Mouse (Mus musculus) heart, adult 2 months (tissue): ENCODE data around the gene Grcc10. TPM values are rescaled to one million over a fixed set of nuclear protein-coding genes. Genes with fewer than 3 reads are reported as not detected.

Experiments used
- DNase-seq, 2 experiments: peaks; one replicate each; pipeline ENCODE4 v3.0.0; 2021
- H3K27ac ChIP-seq: fragments of 200-600 bp; 2 replicates; pipeline ENCODE4 v1.8.1; 2022
- H3K27me3 ChIP-seq: fragments of 200-500 bp; 2 replicates; pipeline ENCODE4 v1.6.1; 2012; ENCODE audit warnings: mild to moderate bottlenecking, low read length, inconsistent platforms, mixed read lengths; ENCODE audit not compliant: control insufficient read depth, insufficient read depth
- H3K36me3 ChIP-seq: fragments of 200-500 bp; 2 replicates; pipeline ENCODE4 v1.6.1; 2012; ENCODE audit warnings: low read length, inconsistent platforms; ENCODE audit not compliant: control insufficient read depth, insufficient read depth
- H3K4me1 ChIP-seq: fragments of 200-500 bp; 2 replicates; pipeline ENCODE4 v1.6.1; 2011; ENCODE audit warnings: low read length; ENCODE audit not compliant: control insufficient read depth, insufficient read depth
- H3K4me3 ChIP-seq: fragments of 200-600 bp; 2 replicates; pipeline ENCODE4 v1.8.1; 2022
- H3K79me2 ChIP-seq: fragments of 200-500 bp; replicated peaks from 2 replicates; pipeline ENCODE4 v1.6.1; 2012; ENCODE audit warnings: mild to moderate bottlenecking, inconsistent platforms, low read length, moderate library complexity, mixed read lengths; ENCODE audit not compliant: control insufficient read depth, insufficient read depth
- H3K9ac ChIP-seq: fragments of 200-500 bp; 2 replicates; pipeline ENCODE4 v1.6.1; 2012; ENCODE audit warnings: low read depth, mild to moderate bottlenecking, control low read depth, inconsistent platforms, low read length, mixed read lengths
- CTCF ChIP-seq: fragments of 200-600 bp; IDR thresholded peaks from 2 replicates; pipeline ENCODE4 v1.8.1; 2022; ENCODE audit warnings: antibody characterized with exemption, mild to moderate bottlenecking, moderate library complexity
- EP300 ChIP-seq: fragments of 200-500 bp; IDR thresholded peaks from 2 replicates; pipeline ENCODE4 v1.6.1; 2011; ENCODE audit warnings: low read depth, low read length, control low read depth; ENCODE audit not compliant: insufficient read depth
- POLR2A ChIP-seq: fragments of 200-500 bp; IDR thresholded peaks from 2 replicates; pipeline ENCODE4 v1.6.1; 2011; ENCODE audit warnings: mild to moderate bottlenecking, low read depth, low read length, control low read depth; ENCODE audit not compliant: insufficient read depth
- WGBS: fragments of 180-500 bp; shearing (Covaris S2); methylation state at CpG from one replicate; pipeline ENCODE4 v1.1.7; 2018; 5-methylcytosine and 5-hydroxymethylcytosine counted together
- intact Hi-C: fragments of 180-260 bp; cut with DNase I; formaldehyde crosslinking; loops from one replicate; pipeline ENCODE4 v1.15.1; 2025
- microRNA-seq, 2 experiments: library from miRNA; unstranded; fragments of <30 nt; microRNA quantifications; one replicate each; pipeline ENCODE4 v1.2.0; 2021
- polyA plus RNA-seq: library from polyadenylated mRNA; depleted of rRNA; stranded (reverse); fragments of >200 nt; gene quantifications from 2 replicates; pipeline ENCODE4 v1.2.3, GENCODE M21; 2012; rRNA removed
- total RNA-seq, 2 experiments: library from RNA; stranded (reverse); gene quantifications; 2 replicates each; pipeline ENCODE4 v1.2.3; 2021

The Grcc10 gene
- total and polyA plus RNA-seq, 3 experiments, result 280 to 314 (median 296) TPM

- Histone ChIP-seq H3K4me1 (peaks cover 20% of the 10 kb centered on the region), H3K9ac (no peak overlapping the region), H3K27me3 (no peaks in the 10 kb centered on the region), H3K27ac (peak overlapping the region; percentile 42), H3K79me2 (no peaks in the 10 kb centered on the region), H3K36me3 (peaks cover 2% of the 10 kb centered on the region; the same call in 1 of the 2 replicates), H3K4me3 (no peak overlapping the region)
- WGBS, result 60% methylated on average over 7 of the region's 7 CpGs
- no peak for DNase-seq
- intact Hi-C loops, result no loop called here
- no peak for TF ChIP-seq POLR2A
- no peak for TF ChIP-seq CTCF
- TF ChIP-seq EP300, result no peak
These were observed 44.6 kb downstream of the Grcc10 start for GRCm38 (mm10) chr6:124696441-124697150.

GRCm38 (mm10) chr6:124694166-124694955 is 46.8 kb downstream of the Grcc10 start:
- Histone ChIP-seq H3K4me1 (peaks cover 16% of the 10 kb centered on the region), H3K9ac (no peak overlapping the region), H3K27ac (peak overlapping the region; percentile 86), H3K4me3 (no peak overlapping the region), H3K36me3 (no peaks in the 10 kb centered on the region), H3K79me2 (no peaks in the 10 kb centered on the region), H3K27me3 (no peaks in the 10 kb centered on the region)
- peak; percentile 73 to 85 for DNase-seq
- TF ChIP-seq CTCF (no peak), EP300 (0 out of 2 replicates have a peak, but pooled peaks have one; percentile 66)
- WGBS, result 59% methylated on average over 15 of the region's 15 CpGs
- intact Hi-C loops, result no loop called here

- Histone ChIP-seq H3K27ac (peak overlapping the region; percentile 86), H3K9ac (no peak overlapping the region), H3K4me3 (no peak overlapping the region), H3K4me1 (peaks cover 16% of the 10 kb centered on the region), H3K79me2 (no peaks in the 10 kb centered on the region), H3K36me3 (no peaks in the 10 kb centered on the region), H3K27me3 (no peaks in the 10 kb centered on the region)
- DNase-seq, result no peak
- intact Hi-C loops, result no loop called here
- WGBS, result 66% methylated on average over 15 of the region's 15 CpGs
- no peak for TF ChIP-seq CTCF
- TF ChIP-seq POLR2A, result no peak
These were observed 47.8 kb downstream of the Grcc10 start for GRCm38 (mm10) chr6:124693243-124693981.

GRCm38 (mm10) chr6:124690517-124690916 is 50.7 kb downstream of the Grcc10 start:
- WGBS, result 92% methylated on average over 3 of the region's 3 CpGs
- Histone ChIP-seq H3K4me3 (no peak overlapping the region), H3K79me2 (no peaks in the 10 kb centered on the region; the same call in 1 of the 2 replicates), H3K27me3 (no peaks in the 10 kb centered on the region), H3K4me1 (peaks cover 13% of the 10 kb centered on the region), H3K36me3 (no peaks in the 10 kb centered on the region), H3K27ac (no peak overlapping the region), H3K9ac (no peak overlapping the region)
- TF ChIP-seq CTCF, result no peak
- TF ChIP-seq EP300, result no peak
- TF ChIP-seq POLR2A, result no peak
- DNase-seq, result no peak
- intact Hi-C loops, result no loop called here

Small RNA genes lying within 50 kb of the gene (microRNA-seq; reads per million reads assigned to microRNA genes)
- 16.2 to 16.8 reads per million in 2 experiments for gene Mir141
- gene Mir200c, result 216 to 246 reads per million in 2 experiments

Other genes with a start within 250 kb of the Grcc10 start
- gene C1rl, start 248.3 kb downstream of the Grcc10 start, total RNA-seq, result 1 to 10 TPM; 1.1 to 1.2 TPM
- 1.3 and 1.5 TPM in 2 replicates for gene C1rl, start 248.3 kb downstream of the Grcc10 start, polyA plus RNA-seq
- gene C1ra, start 229.0 kb downstream of the Grcc10 start, total RNA-seq, result 10 to 100 TPM; 10.4 to 12.2 TPM
- gene C1ra, start 229.0 kb downstream of the Grcc10 start, polyA plus RNA-seq, result 17.3 and 19.5 TPM in 2 replicates
- 10 to 100 TPM; 23.0 to 25.1 TPM for gene C1s1, start 199.0 kb downstream of the Grcc10 start, total RNA-seq
- gene C1s1, start 199.0 kb downstream of the Grcc10 start, polyA plus RNA-seq, result 31.0 and 39.0 TPM in 2 replicates
- gene C1rb, start 171.1 kb downstream of the Grcc10 start, total RNA-seq, result 1 to 10 TPM; 1.2 to 1.8 TPM
- not detected in 2 replicates for gene C1rb, start 171.1 kb downstream of the Grcc10 start, polyA plus RNA-seq
- gene C1s2, start 105.3 kb downstream of the Grcc10 start, total RNA-seq, result under 1 TPM; 0.26 to 0.48 TPM
- gene C1s2, start 105.3 kb downstream of the Grcc10 start, polyA plus RNA-seq, result not detected in 2 replicates
- gene Lpcat3, start 78.3 kb downstream of the Grcc10 start, total RNA-seq, result 10 to 100 TPM; 34.9 to 40.5 TPM
- gene Lpcat3, start 78.3 kb downstream of the Grcc10 start, polyA plus RNA-seq, result 73.4 and 116 TPM in 2 replicates
- 10 to 100 TPM; 71.4 to 78.8 TPM for gene Emg1, start 29.2 kb downstream of the Grcc10 start, total RNA-seq
- gene Emg1, start 29.2 kb downstream of the Grcc10 start, polyA plus RNA-seq, result 51.8 and 79.0 TPM in 2 replicates
- gene Phb2, start 29.0 kb downstream of the Grcc10 start, total RNA-seq, result 100 to 1,000 TPM; 260 to 292 TPM
- gene Phb2, start 29.0 kb downstream of the Grcc10 start, polyA plus RNA-seq, result 184 and 200 TPM in 2 replicates
- gene Ptpn6, start 2.7 kb downstream of the Grcc10 start, total RNA-seq, result 1 to 10 TPM; 3.1 to 4.4 TPM
- gene Ptpn6, start 2.7 kb downstream of the Grcc10 start, polyA plus RNA-seq, result 4.5 and 8.2 TPM in 2 replicates
- 1 to 10 TPM in 1 of 2 experiments, not detected in 1; 1.9 TPM for gene Gm45234, start 14.6 kb upstream of the Grcc10 start, total RNA-seq
- gene Gm45234, start 14.6 kb upstream of the Grcc10 start, polyA plus RNA-seq, result not detected in 2 replicates
- gene Atn1, start 15.2 kb upstream of the Grcc10 start, total RNA-seq, result 10 to 100 TPM; 44.3 to 47.8 TPM
- gene Atn1, start 15.2 kb upstream of the Grcc10 start, polyA plus RNA-seq, result 24.5 and 32.8 TPM in 2 replicates
- 1 to 10 TPM; 2.4 to 2.7 TPM for gene Eno2, start 28.3 kb upstream of the Grcc10 start, total RNA-seq
- gene Eno2, start 28.3 kb upstream of the Grcc10 start, polyA plus RNA-seq, result 2.4 and 2.7 TPM in 2 replicates
- not detected for gene Lrrc23, start 38.4 kb upstream of the Grcc10 start, total RNA-seq
- gene Lrrc23, start 38.4 kb upstream of the Grcc10 start, polyA plus RNA-seq, result 0.53 and 3.2 TPM in 2 replicates
- 1 to 10 TPM; 3.2 TPM for gene Spsb2, start 67.3 kb upstream of the Grcc10 start, total RNA-seq
- gene Spsb2, start 67.3 kb upstream of the Grcc10 start, polyA plus RNA-seq, result 2.8 and 4.4 TPM in 2 replicates
- 100 to 1,000 TPM; 788 to 884 TPM for gene Tpi1, start 72.9 kb upstream of the Grcc10 start, total RNA-seq
- 870 and 1,222 TPM in 2 replicates for gene Tpi1, start 72.9 kb upstream of the Grcc10 start, polyA plus RNA-seq
- 10 to 100 TPM; 68.4 to 72.3 TPM for gene Usp5, start 88.1 kb upstream of the Grcc10 start, total RNA-seq
- gene Usp5, start 88.1 kb upstream of the Grcc10 start, polyA plus RNA-seq, result 51.0 and 74.9 TPM in 2 replicates
- gene Cdca3, start 88.2 kb upstream of the Grcc10 start, total RNA-seq, result under 1 TPM; 0.32 to 0.70 TPM
- gene Cdca3, start 88.2 kb upstream of the Grcc10 start, polyA plus RNA-seq, result 0.72 and 1.9 TPM in 2 replicates
- 10 to 100 TPM in 1 of 2 experiments, 1 to 10 TPM in 1; 6.1 to 10.9 TPM for gene Gnb3, start 98.9 kb upstream of the Grcc10 start, total RNA-seq
- 6.9 and 14.0 TPM in 2 replicates for gene Gnb3, start 98.9 kb upstream of the Grcc10 start, polyA plus RNA-seq
- 10 to 100 TPM in 1 of 2 experiments, 1 to 10 TPM in 1; 6.9 to 10.6 TPM for gene P3h3, start 116.4 kb upstream of the Grcc10 start, total RNA-seq
- 15.5 and 16.2 TPM in 2 replicates for gene P3h3, start 116.4 kb upstream of the Grcc10 start, polyA plus RNA-seq
- gene Gpr162, start 122.6 kb upstream of the Grcc10 start, total RNA-seq, result under 1 TPM; 0.41 to 0.44 TPM
- 1.0 and 1.4 TPM in 2 replicates for gene Gpr162, start 122.6 kb upstream of the Grcc10 start, polyA plus RNA-seq
- under 1 TPM; 0.34 to 0.57 TPM for gene Cd4, start 146.8 kb upstream of the Grcc10 start, total RNA-seq
- gene Cd4, start 146.8 kb upstream of the Grcc10 start, polyA plus RNA-seq, result 0.53 and 0.66 TPM in 2 replicates
- gene Lag3, start 170.3 kb upstream of the Grcc10 start, total RNA-seq, result under 1 TPM; 0.32 to 0.34 TPM
- gene Lag3, start 170.3 kb upstream of the Grcc10 start, polyA plus RNA-seq, result 0.29 and 0.47 TPM in 2 replicates
- 100 to 1,000 TPM; 154 to 163 TPM for gene Ptms, start 178.7 kb upstream of the Grcc10 start, total RNA-seq
- 547 and 614 TPM in 2 replicates for gene Ptms, start 178.7 kb upstream of the Grcc10 start, polyA plus RNA-seq
- 100 to 1,000 TPM; 179 to 194 TPM for gene Mlf2, start 190.0 kb upstream of the Grcc10 start, total RNA-seq
- 259 and 275 TPM in 2 replicates for gene Mlf2, start 190.0 kb upstream of the Grcc10 start, polyA plus RNA-seq
- gene Cops7a, start 224.2 kb upstream of the Grcc10 start, total RNA-seq, result 10 to 100 TPM; 83.2 to 99.8 TPM
- 208 and 238 TPM in 2 replicates for gene Cops7a, start 224.2 kb upstream of the Grcc10 start, polyA plus RNA-seq